Mouse (Mus musculus) spleen, embryonic (tissue): ENCODE measurements around the gene Cdc42ep2.
"Not testable (repeated sequence)": the region's sequence is repeated elsewhere in the genome, so short reads cannot be mapped to it uniquely, and the experiment has no call there.

Experiments used
- CTCF ChIA-PET: fragments of 350-600 bp; sonication (Branson Sonifier 250); formaldehyde crosslinking; loops from one replicate; lab custom pipeline; 2022; lab: Charles Lee

Gene Cdc42ep2

DNA sequence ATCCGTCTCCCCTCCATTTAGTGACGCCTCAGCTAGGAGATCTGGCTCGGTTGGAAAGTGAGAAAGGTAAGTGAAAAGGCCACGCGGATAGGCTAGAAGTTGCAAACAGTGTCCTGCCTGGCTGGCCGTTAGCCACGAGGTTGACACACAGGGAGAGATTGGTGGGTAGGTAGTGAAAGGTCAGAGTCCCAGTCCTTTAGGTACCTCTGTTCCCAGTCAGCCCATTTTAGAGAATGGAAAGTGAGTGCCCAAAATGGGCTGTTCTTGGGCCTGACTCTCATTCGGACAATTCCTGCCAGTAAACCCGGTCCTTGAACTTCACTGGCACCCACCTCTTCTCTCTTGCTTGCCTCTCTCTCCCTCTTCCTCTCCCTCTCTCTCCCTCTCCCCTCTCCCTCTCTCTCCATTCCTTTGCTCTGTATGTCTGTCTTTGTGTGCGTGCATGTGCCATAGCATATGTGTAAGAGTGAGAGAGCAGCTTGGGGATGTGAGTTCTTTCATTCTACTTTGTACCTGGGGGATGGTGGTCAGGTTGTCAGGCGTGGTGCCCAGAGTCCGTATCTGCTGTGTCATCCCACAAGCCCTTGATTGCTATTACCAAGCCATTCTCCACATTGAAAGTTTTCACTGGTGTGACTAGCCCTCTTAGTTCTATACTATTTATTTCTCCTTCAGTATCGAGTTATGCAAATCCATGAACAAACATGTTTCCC, 11.5 kb downstream of the Cdc42ep2 start, which contains the start of gene Dpf2:
TSS of gene Dpf2 (minus strand) at position 4 of the 713 bp plus-strand sequence.
- CTCF ChIA-PET = no interaction called here

DNA sequence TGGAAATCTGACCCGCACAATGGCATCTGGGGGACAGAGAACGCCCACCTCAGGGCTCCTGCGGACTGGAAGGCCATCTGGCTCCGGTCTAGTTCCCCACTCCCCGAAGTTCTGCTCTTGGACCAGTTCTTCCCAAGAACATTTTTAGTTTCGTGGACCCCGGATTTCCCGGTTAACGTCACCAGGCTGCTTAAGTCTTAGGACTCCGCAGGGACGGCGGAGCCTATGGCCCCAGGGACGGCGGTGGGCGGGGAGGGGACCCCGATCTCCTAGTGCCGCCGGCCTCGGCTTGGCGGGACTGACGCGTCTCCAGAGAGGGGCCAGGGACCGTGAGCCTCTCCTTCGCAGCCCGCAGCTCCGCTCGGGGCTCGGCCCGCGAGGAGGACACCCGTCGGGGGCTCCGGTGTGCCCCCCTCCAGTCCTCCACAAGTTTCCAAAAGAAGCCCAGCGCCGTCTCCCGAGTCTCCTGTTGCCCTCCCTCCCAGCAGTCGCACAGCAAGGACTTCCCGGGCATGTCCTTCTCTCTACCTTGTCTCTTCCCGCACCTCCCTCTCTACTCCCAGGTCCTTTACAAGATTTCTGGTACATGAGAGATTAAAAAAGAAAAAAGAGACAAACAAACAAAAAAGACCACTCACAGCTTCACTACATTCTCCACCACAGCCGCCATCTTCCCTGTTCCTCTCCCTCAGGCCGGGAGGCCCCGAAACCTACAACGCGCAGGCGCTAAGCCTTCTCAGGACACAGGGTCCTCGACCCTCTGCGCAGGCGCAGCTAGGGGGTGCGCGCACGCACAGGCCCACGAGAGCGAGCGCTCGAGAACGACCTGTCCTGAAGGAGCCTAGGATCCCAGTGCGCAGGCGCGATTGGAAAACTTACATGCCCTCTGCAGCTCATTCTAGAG, 12.3 kb downstream of the Cdc42ep2 start:
- CTCF ChIA-PET = interaction anchor here (1.0 kb wide), 1 partner anchor 11 kb away, joined by 5 read pairs; no protein-coding TSS in a partner anchor

DNA sequence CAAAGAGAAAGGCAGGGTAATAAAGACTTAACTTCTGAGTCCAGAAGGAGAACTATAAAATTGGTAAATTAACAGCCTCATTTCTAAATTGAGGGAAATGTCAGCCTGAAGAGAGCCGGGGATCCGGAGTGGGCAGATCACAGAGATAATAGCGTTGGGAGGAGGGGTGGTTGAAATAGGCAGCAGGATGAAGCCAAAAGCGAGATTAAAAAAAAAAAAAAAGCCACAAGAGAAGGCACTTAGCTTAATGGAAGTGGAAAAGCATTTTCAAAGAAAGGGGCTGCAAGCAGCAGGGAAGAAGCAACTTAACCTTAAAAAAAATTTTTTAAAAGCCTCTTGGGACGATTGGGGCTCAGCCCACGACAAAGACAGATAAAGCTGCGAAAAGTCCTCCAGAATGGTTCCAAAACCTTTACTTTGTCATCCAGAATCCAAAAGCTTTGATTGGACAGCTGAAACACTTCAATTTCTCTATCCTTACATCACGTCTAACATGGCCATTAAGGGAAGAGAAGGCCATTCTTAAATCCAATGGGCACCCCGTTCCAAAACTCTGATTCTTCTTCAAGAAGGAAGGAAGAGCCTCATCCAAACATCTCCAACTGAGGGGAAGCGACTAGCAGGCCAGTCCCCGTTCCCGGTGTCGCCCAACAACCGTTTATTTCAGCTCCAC, 13.1 kb downstream of the Cdc42ep2 start:
- CTCF ChIA-PET = interaction anchor here (1.0 kb wide), 1 partner anchor 12 kb away, joined by 5 read pairs; no protein-coding TSS in a partner anchor

DNA sequence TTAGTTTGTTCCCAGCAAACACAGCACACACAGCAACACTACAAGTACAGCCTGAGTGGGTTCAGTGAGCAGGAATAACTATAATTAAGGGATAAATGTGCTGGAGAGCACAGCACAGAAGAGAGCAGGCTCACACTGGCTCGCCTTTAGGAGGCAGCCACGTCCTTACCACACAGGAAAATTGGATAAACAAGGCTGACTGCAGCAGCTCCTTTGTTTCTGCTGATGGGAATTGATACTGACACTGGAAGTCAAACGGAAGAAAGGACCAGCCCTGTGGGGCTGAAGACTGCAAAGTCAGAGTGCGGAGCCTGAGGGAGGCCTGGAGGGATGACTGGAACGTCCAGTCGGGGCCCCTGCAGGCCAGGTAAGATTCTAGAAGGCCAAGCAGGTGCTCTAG, 14.4 kb downstream of the Cdc42ep2 start:
- CTCF ChIA-PET = no interaction called here

DNA sequence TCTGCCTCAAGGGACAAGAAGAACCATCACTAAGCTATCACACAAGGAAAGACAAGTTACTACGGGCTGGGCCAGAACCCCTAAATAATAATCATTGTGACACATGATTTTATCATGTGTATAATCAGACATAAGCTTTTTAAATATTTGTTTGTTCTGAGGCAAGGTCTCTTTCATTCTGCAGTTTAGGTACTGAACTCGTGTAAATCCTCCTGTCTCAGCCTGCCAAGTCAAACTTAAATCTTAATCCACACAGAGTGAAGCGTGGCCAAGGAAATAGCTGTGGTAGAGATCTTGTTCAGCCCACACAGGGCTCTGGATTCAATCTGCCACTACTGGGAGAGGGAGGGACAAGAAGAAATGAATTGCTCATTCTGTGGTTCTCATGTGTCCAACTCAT, 17.3 kb downstream of the Cdc42ep2 start:
- CTCF ChIA-PET = no interaction called here

DNA sequence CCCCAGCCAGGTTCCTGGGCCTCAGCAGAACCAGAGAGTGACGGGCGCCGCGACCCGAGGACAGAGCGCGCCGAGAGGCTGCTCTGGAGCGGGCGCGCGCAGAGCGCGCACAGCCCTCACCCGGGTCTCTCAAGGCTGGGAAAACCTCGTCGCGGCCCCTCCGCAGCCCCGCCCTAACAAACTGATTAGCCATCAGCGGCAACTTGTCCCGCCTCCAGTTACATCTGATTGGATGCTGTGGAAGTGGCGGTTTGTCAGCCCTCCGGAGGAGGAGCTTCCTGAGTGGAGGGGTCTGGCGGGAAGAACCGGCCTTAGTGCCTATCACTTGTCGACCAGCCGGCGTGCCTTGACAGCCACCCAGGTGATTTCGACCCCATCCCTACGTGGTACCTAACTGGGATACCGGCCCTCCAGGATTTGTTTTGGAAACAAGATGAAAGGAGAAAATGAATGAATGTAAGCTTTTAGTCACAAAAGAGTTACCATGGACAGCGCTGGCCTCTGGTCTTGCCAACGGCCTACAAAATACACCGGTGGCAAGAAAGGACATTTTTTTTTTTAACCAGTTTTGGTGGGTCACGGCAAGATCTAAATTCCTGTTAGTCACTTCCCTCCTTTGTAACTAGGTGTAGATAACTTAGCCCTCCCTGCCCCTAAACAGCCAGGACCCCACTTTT, 30.5 kb downstream of the Cdc42ep2 start, which contains the start of gene Tigd3:
TSS of gene Tigd3 (minus strand) at position 148 of the 677 bp plus-strand sequence.
- CTCF ChIA-PET = interaction anchor here (0.7 kb wide), 1 partner anchor 163 kb away, joined by 3 read pairs; no protein-coding TSS in a partner anchor

DNA sequence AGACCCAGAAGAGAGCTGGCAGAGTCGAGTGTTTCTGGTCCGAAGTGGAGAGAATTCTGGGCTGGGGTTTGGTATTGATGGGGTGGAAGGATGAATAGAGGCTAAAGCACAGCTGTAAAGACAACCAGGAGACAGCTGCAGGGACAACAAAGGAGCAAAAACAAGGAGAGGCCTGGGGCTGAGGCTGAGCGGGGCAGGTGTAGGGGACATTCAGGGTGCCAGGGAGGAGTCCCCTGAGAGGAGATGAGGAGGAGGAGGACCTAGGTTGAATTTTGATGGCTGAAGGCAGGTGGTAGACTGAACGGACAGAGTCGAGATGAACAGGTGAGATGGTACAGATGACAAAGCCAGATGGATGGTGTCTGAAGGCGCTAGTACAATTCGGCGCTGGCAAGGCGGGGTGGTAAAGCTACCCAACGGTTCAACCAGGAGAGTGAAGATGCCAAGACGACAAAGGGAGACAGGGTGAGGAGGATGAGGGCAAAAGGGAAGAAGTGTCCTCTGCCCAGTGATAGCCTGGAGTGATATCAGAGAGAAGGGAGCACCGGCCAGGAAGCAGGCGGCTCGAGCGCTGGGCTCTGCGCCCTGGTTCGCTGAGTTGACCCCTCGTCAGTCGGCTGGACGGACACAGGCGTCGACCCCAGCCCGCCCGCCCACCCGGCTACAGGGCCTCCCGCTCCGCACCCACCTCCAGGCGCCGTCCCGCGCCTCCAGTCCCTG, 31.2 kb downstream of the Cdc42ep2 start:
- CTCF ChIA-PET = interaction anchor here (0.7 kb wide), 1 partner anchor 163 kb away, joined by 3 read pairs; no protein-coding TSS in a partner anchor

DNA sequence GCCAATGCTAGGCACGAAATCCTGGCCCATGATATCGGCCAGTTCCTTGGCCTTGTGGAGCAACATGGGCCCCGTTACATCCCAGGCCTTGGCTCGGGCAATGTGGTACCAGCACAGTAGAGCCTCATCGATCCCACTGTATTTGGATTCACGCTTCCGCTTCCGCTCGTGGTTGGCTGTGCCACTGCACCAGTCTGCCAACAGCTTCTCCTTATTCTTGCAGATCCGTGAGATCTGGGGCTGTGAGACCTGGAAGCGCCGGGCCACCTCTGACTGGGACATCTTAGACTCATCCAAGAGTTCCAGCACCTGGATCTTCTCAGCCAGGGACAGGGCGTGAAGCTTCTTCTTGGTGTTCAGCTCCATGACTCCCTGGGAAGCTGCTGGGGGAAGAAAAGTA, 31.9 kb downstream of the Cdc42ep2 start:
- CTCF ChIA-PET = interaction anchor here (0.6 kb wide), 1 partner anchor 274 kb away, joined by 3 read pairs; no protein-coding TSS in a partner anchor

DNA sequence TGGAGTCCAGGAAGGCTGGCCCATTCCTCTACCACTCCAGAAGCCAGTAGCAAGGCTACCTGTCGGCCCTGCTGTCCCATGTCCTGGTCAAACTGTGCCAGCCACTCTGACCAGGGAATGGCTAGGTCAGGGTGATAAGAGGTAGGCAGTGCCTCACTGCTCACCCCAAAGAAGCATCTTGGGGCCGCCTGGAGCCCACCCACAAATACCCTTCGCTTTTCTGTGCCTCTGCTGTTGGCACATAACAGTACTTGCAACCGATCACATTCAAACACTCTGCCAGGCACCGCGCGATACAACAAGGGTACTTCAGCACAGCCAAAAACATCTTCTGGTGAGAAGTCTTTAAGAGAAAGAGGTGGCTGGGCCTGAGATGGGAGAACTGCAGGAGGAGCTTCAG, 32.4 kb downstream of the Cdc42ep2 start:
- CTCF ChIA-PET = interaction anchor here (0.6 kb wide), 1 partner anchor 273 kb away, joined by 3 read pairs; no protein-coding TSS in a partner anchor

DNA sequence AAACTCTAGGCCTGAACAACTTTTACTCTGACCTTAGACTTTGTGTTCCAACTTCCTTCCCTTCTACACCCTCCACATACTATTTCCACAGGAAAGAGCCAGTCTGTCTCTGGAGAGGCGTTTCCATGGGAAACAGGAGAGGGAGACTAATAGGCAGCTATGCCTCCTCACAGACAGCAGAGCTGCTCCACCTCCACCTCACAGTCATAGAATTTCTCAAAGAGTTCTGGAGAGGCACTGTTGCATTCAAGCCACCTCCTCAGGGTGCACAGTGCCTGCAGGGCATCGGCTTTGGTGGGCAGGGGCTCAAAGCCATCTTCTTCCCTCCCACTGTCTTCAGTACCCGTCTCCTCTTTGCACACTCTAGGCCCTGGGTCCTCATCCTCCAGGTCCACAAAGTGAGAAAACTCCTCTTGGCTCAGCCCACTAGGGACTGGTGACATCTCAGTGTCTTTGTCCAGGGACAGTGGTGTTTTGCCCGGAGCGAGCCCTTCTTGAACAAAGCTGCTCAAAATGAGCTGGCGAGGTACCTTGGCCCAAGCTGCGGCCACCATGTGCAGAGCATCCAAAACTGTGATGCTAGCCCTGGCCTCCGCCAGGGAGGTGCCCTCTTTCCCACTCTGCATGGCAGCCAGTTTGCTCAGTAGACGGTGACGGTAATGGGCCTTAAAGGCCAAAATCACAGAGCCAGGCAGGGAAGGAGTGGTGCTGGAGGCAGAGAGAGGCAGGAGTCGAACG, 32.9 kb downstream of the Cdc42ep2 start:
- CTCF ChIA-PET = no interaction called here

DNA sequence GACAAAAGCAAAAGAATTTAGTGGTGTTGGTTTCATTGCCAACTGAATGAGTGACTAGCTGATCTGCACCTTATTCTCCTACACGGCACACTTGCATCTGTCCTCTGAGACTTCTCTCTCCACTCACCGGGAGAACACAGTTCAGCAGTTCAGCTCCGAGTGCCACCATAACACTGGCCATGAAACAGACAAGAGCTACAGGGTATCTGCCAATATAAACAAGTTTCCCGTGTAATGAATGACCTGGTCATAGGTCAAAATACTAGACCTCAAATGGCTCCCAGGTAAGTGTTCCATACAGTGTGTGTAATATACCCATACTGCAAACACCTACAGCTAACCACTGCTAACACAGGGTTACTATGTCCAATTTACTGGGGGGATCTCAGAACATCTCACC, 35.4 kb downstream of the Cdc42ep2 start:
- CTCF ChIA-PET = interaction anchor here (0.6 kb wide), 1 partner anchor 100 kb away, joined by 4 read pairs; no protein-coding TSS in a partner anchor

DNA sequence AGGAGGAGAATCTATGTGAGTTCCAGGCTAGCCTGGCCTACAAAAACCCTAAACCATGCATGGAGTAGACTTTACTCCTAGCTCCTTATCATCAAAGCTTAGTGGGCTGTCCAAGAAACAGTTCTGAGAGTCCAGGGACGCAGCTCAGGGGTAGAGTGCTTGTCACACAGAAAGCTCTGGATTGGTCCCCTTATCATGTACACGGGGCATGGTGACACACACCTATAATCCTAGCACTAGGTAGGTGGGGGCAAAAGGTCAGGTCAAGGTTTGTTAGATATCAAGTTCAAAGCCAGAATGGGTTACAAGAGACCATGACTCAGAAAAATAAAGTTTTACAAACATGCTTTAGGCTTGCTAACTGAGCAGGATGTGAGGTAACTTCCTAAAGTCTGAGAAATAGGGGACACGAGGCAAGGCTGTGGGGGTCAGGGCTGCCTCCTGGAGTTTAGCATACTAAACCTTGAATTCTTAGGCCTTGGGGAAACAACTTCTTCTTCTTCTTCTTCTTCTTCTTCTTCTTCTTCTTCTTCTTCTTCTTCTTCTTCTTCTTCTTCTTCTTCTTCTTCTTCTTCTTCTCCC, 37.3 kb downstream of the Cdc42ep2 start:
- CTCF ChIA-PET = no interaction called here

DNA sequence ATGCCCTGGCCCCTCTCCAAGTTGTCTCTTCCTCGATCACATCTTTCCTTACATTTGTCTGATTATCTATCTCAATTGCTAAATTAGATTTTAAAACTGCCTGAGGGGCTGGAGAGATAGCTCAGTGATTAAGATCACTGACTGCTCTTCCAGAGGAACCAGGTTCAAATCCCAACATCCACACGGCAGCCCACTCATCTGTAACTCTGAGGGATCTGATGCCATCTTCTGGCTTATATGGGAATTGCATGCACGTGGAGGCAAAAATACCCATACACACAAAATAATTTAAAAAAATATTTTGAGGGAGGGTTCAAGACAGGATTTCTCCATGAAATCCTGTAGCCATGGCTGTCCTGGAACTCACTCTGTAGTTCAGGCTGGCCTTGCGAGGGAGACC, 38.8 kb downstream of the Cdc42ep2 start:
- CTCF ChIA-PET = no interaction called here

DNA sequence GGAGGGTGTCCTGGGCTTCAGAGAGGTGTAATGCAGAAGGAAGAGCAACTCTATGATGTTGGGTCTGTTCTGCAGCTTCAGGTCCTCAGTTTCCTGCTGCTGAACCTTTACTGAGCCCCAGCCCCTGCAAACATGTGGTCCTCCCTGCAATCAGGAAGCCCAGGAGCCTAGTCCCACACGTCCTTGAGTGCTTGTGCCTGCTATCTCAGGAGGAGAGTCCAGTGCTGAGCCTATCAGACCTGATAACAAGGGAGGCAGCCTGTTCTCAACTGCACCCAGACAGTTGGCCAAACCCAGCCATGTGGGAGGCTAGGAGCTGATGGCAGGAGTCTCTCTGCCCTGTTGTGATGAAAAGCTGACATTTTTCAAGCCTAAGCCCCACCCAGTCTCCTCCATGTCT, 40.7 kb downstream of the Cdc42ep2 start:
- CTCF ChIA-PET = no interaction called here

DNA sequence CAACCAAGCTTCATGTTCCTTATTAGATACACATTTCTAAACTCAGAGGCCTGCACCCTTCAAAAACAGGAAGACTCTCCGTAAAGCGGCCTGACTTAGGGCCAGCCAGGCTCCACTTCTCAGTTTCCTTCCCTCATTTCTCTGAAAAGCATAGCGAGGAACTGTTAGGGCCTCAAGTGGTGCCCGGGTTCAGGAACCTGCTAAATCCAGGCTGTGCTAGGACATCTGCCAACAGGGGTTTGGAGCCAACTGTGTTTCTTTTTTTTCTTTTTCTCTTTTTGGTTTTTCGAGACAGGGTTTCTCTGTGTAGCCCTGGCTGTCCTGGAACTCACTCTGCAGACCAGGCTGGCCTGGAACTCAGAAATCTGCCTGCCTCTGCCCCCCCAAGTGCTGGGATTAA, 42.5 kb downstream of the Cdc42ep2 start:
- CTCF ChIA-PET = not testable (repeated sequence)

DNA sequence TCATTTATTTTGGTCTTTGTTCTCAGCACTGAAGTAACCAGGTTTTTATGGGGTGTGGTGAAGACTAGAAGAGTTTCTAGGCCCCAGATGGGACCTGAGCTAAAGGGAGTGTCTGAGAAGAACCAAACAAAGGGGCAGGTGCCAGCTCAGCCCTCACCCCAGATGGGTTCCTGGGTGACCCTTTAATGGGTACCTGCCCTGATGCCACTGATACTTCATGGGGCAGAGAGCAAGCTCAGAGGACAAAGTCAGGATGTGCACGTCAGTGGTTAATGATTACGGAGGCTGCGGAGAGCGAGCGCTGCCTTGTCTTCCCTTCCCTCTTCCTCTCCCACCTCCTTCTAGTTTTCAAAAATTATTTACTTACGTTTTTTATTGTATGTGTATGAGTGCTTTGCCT, 43.5 kb downstream of the Cdc42ep2 start:
- CTCF ChIA-PET = no interaction called here

DNA sequence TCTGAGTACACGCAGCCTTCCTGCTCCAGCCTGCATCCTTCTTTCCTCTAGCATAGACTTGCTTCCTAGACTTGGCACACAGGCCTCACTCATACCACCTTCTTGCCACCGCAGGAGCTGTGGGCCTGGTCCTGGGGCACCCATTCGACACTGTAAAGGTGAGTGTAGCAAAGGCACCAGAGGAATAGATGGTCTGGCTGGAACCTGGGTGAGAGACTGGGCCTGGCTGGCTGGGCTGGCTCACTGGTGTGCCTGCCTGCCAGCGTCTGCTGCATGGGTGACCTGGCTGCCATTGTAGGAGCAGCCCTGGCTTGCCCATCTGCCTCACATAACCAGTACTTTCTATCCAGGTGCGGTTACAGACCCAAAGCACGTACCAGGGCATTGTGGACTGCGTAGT, 44.9 kb downstream of the Cdc42ep2 start:
- CTCF ChIA-PET = no interaction called here

DNA sequence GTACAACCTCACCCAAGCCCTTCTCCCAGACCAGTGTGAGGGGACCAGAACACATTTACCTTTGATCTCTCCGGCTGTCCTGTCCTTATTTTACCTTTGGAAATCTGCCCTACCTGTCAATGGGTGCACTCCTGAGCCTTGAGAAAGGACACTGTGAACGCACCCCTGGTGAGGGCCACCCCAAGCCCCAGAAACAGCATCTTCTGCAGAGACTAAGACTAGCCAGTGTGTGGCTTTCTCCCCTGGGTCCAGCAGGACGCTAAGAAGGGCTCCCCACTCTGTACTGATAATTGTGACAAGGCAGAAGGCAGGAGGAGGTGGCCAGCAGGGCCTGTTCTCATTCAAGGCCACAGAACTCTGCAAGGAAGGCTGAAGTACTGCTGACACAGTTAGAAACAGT, 45.7 kb downstream of the Cdc42ep2 start:
- CTCF ChIA-PET = no interaction called here

DNA sequence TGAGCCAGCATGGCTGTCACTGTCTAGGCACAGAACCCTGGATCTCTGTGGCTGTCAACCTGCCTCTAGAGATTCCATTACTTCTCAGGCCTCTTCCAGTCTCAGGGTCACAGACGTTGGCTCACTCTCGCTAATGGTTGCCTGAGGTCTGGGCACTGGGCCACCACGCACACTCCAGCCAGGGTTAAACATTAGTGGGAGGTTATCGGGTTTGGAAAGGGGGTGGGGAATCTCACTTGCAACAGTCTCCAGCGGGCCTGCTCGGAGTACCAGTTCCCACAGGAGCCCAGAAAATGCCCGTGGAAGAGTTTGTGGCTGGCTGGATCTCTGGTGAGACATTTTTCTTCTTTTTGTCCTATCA, 46.3 kb downstream of the Cdc42ep2 start:
- CTCF ChIA-PET = no interaction called here
